Mouse (Mus musculus) neutrophil, adult 5-6 weeks (primary cell): ENCODE measurements around the gene Cacng7. TPM values are rescaled to one million over a fixed set of nuclear protein-coding genes. Genes with fewer than 3 reads are reported as not detected.
A peak's percentile ranks its signal among the peaks of the same experiment; 100 is the strongest.
"Not testable (repeated sequence)": the region's sequence is repeated elsewhere in the genome, so short reads cannot be mapped to it uniquely, and the experiment has no call there.

Experiments
- ATAC-seq: fragments of 151-379, 151-347 bp; 2 replicates; pipeline ENCODE4 v1.8.0; 2017; ENCODE audit warnings: mild to moderate bottlenecking, moderate TSS enrichment; ENCODE audit not compliant: insufficient number of reproducible peaks, poor library complexity, low FRiP score, severe bottlenecking; ENCODE audit errors: extremely low read depth
- total RNA-seq: library from RNA; stranded (forward); fragments of 200-1000 nt; gene quantifications from 2 replicates; pipeline ENCODE4 v1.2.3, GENCODE M21; 2017

Gene Cacng7
- not detected in 2 replicates for total RNA-seq

- ATAC-seq: no peak
Measured at GRCm38 (mm10) chr7:3332619-3333521, at the start of gene Cacng7. TSS of gene Cacng7 (plus strand) at chr7:3332955.

GRCm38 (mm10) chr7:3283081-3283875 lies 49.5 kb upstream of the Cacng7 start:
- no peak for ATAC-seq

GRCm38 (mm10) chr7:3284604-3285003 lies 48.2 kb upstream of the Cacng7 start:
- no peak for ATAC-seq

GRCm38 (mm10) chr7:3286036-3286435 lies 46.7 kb upstream of the Cacng7 start:
- no peak for ATAC-seq

- ATAC-seq: no peak
Measured at GRCm38 (mm10) chr7:3287186-3287585, 45.6 kb upstream of the Cacng7 start.

- ATAC-seq: peak; percentile 45
Measured at GRCm38 (mm10) chr7:3288976-3289970, 43.5 kb upstream of the Cacng7 start, which contains the start of the genes Myadm and Prkcg. TSS of gene Myadm (plus strand) at chr7:3289080. TSS of gene Prkcg (plus strand) at chr7:3289179.

- ATAC-seq: peak; percentile 88
Measured at GRCm38 (mm10) chr7:3290257-3291033, 42.3 kb upstream of the Cacng7 start.

- ATAC-seq: no peak
Measured at GRCm38 (mm10) chr7:3291197-3291596, 41.6 kb upstream of the Cacng7 start.

- ATAC-seq: no peak
Measured at GRCm38 (mm10) chr7:3291764-3292163, 41.0 kb upstream of the Cacng7 start.

- not testable (repeated sequence) for ATAC-seq
Measured at GRCm38 (mm10) chr7:3292271-3292670, 40.5 kb upstream of the Cacng7 start.

- ATAC-seq: peak; percentile 44
Measured at GRCm38 (mm10) chr7:3292791-3293190, 40.0 kb upstream of the Cacng7 start.

GRCm38 (mm10) chr7:3294794-3295193 lies 38.0 kb upstream of the Cacng7 start:
- ATAC-seq: no peak

- ATAC-seq: peak; percentile 52; the same call in 1 of the 2 replicates
Measured at GRCm38 (mm10) chr7:3295321-3296110, 37.2 kb upstream of the Cacng7 start.

GRCm38 (mm10) chr7:3296711-3297110 lies 36.0 kb upstream of the Cacng7 start:
- ATAC-seq: no peak

- ATAC-seq: no peak
Measured at GRCm38 (mm10) chr7:3299941-3300617, 32.7 kb upstream of the Cacng7 start.

- ATAC-seq: no peak
Measured at GRCm38 (mm10) chr7:3300891-3301627, 31.7 kb upstream of the Cacng7 start.
